Mouse (Mus musculus): ENCODE results near the gene Slc9a4. TPM values are rescaled to one million over a fixed set of nuclear protein-coding genes. Genes with fewer than 3 reads are reported as not detected.
"Not testable (repeated sequence)": the region's sequence is repeated elsewhere in the genome, so short reads cannot be mapped to it uniquely, and the experiment has no call there.

The Slc9a4 gene
- polyA plus RNA-seq, 1 experiment from 2014 or later: 12.0 TPM

GRCm38 (mm10) chr1:40590931-40591330 lies 11.1 kb downstream of the Slc9a4 start:
- Histone ChIP-seq H3K4me2 (ENCODE audit: low read depth, low read length) (no peak overlapping the region), H3K27me3 (ENCODE audit: control insufficient read depth, insufficient read depth, low read length) (no peaks in the 10 kb centered on the region), H3K4me3 (replicated peaks; ENCODE audit: low read length) (no peak overlapping the region), H3K9me3 (replicated peaks; ENCODE audit: control insufficient read depth, low read length) (no peaks in the 10 kb centered on the region), H3K27ac (ENCODE audit: low read length) (no peak overlapping the region), H3K36me3 (ENCODE audit: control insufficient read depth, insufficient read depth, low read length) (no peaks in the 10 kb centered on the region), H3K9ac (ENCODE audit: low read length) (no peak overlapping the region), H3K4me1 (ENCODE audit: control insufficient read depth, insufficient read depth, low read length) (no peaks in the 10 kb centered on the region)
- 86% methylated on average over 4 of the region's 4 CpGs for WGBS
- ATAC-seq (ENCODE audit: insufficient read depth, low FRiP score): no peak

GRCm38 (mm10) chr1:40597822-40598221 lies 17.9 kb downstream of the Slc9a4 start:
- 58% methylated on average over 5 of the region's 5 CpGs for WGBS
- Histone ChIP-seq H3K4me3 (replicated peaks; ENCODE audit: low read length) (no peak overlapping the region), H3K4me1 (ENCODE audit: control insufficient read depth, insufficient read depth, low read length) (no peaks in the 10 kb centered on the region), H3K36me3 (ENCODE audit: control insufficient read depth, insufficient read depth, low read length) (no peaks in the 10 kb centered on the region), H3K9ac (ENCODE audit: low read length) (no peak overlapping the region), H3K27ac (ENCODE audit: low read length) (no peak overlapping the region), H3K27me3 (ENCODE audit: control insufficient read depth, insufficient read depth, low read length) (no peaks in the 10 kb centered on the region), H3K4me2 (ENCODE audit: low read depth, low read length) (no peak overlapping the region), H3K9me3 (replicated peaks; ENCODE audit: control insufficient read depth, low read length) (no peaks in the 10 kb centered on the region)
- no peak for ATAC-seq (ENCODE audit: insufficient read depth, low FRiP score)

DNA sequence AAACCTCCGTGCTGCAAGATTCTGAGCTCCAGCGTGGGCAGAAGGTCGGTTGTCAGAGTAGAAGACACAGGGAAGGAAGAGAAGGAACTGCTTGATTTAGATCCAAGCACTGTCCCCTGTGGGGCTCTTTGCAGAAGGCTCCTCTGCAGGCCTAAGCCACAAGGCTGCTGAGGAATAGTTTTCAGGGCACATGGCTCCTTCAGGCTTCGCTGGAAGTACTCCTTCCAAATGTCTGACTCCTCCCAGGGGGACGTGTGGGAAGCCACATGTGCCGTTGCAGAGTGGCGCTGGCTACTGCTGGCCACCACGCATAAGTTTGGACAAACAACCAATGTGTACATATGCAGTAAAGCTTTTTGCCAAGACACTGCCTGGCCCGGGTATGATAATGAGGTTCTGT lies 19.8 kb downstream of the Slc9a4 start:
- not testable (repeated sequence) for H3K4me2 ChIP-seq (ENCODE audit: low read depth, low read length); H3K27me3 ChIP-seq (ENCODE audit: control insufficient read depth, insufficient read depth, low read length); H3K4me1 ChIP-seq (ENCODE audit: control insufficient read depth, insufficient read depth, low read length); H3K27ac ChIP-seq (ENCODE audit: low read length); ATAC-seq (ENCODE audit: insufficient read depth, low FRiP score); H3K4me3 ChIP-seq (replicated peaks; ENCODE audit: low read length); H3K9ac ChIP-seq (ENCODE audit: low read length); H3K36me3 ChIP-seq (ENCODE audit: control insufficient read depth, insufficient read depth, low read length); H3K9me3 ChIP-seq (replicated peaks; ENCODE audit: control insufficient read depth, low read length)
- WGBS: 88% methylated on average over 9 of the region's 9 CpGs

DNA sequence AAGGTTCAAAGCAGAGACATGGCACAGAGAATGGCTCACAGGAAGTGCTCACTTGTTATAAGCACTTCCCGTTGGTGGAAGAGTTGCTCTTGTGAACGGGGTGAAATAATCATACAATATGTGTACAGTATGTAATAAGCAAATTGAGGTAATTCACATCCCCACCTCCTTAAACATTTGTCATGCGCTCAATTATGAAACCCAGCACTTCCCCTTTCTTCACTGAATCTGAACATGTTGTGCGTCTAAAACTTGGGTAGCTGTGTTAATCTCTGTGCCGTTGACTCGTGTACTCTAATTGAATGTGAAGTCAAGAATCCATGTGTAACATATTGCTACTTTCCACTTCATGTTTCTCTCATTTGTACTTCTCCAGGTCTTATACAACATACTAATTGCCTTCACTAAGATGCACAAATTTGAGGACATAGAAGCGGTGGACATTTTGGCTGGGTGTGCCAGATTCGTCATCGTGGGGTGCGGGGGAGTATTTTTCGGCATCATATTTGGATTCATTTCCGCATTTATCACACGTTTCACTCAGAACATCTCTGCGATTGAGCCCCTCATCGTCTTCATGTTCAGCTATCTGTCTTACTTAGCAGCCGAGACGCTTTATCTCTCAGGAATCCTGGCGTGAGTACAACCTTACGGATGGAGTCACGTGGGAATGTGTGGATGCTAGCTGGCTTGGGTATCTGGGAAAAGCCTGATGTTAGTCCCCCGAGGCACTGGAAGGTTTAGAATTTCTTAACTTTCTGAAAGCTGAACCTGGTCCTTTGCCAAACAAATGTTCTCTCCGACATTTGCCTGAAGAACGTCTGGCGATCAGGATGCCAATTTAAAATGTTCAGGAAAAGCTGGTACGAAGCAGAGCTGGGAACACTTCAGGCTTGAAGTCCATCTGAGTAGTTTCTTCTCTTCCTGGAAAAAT lies 20.8 kb downstream of the Slc9a4 start:
- Histone ChIP-seq H3K27ac (ENCODE audit: low read length) (no peak overlapping the region), H3K4me1 (ENCODE audit: control insufficient read depth, insufficient read depth, low read length) (no peaks in the 10 kb centered on the region), H3K27me3 (ENCODE audit: control insufficient read depth, insufficient read depth, low read length) (no peaks in the 10 kb centered on the region), H3K4me3 (replicated peaks; ENCODE audit: low read length) (no peak overlapping the region), H3K9ac (ENCODE audit: low read length) (no peak overlapping the region), H3K36me3 (ENCODE audit: control insufficient read depth, insufficient read depth, low read length) (no peaks in the 10 kb centered on the region), H3K9me3 (replicated peaks; ENCODE audit: control insufficient read depth, low read length) (no peaks in the 10 kb centered on the region), H3K4me2 (ENCODE audit: low read depth, low read length) (no peak overlapping the region)
- no peak for ATAC-seq (ENCODE audit: insufficient read depth, low FRiP score)
- WGBS: 75% methylated on average over 25 of the region's 25 CpGs

GRCm38 (mm10) chr1:40601461-40601860 lies 21.6 kb downstream of the Slc9a4 start:
- Histone ChIP-seq H3K9me3 (replicated peaks; ENCODE audit: control insufficient read depth, low read length) (no peaks in the 10 kb centered on the region), H3K36me3 (ENCODE audit: control insufficient read depth, insufficient read depth, low read length) (no peaks in the 10 kb centered on the region), H3K27ac (ENCODE audit: low read length) (no peak overlapping the region), H3K4me3 (replicated peaks; ENCODE audit: low read length) (no peak overlapping the region), H3K4me2 (ENCODE audit: low read depth, low read length) (no peak overlapping the region), H3K27me3 (ENCODE audit: control insufficient read depth, insufficient read depth, low read length) (no peaks in the 10 kb centered on the region), H3K9ac (ENCODE audit: low read length) (no peak overlapping the region), H3K4me1 (ENCODE audit: control insufficient read depth, insufficient read depth, low read length) (no peaks in the 10 kb centered on the region)
- no peak for ATAC-seq (ENCODE audit: insufficient read depth, low FRiP score)
- 75% methylated on average over 3 of the region's 3 CpGs for WGBS

DNA sequence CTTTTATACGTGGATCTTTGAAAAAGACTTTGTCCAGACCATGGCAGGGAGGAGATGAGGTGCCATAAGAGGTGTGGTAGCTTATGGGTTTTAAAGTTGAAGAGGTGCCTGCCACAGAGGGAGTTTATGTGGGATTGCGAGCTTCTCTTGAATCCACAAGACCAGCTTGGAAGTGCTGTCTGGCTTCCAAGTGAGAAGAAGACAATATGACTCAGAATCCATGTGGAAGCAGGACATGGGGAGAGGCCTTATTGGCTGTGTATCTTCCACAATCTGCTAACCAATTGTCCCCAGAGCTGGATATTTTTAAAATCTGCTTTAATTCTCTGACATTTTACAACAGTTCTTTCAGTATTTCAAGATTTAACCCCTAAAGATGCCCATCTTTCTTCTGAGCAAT lies 33.3 kb downstream of the Slc9a4 start:
- no peak overlapping the region for H3K27ac ChIP-seq (ENCODE audit: low read length)
- no peak overlapping the region for H3K4me3 ChIP-seq (replicated peaks; ENCODE audit: low read length)
- no peak overlapping the region for H3K4me2 ChIP-seq (ENCODE audit: low read depth, low read length)
- 81% methylated on average over 2 of the region's 2 CpGs for WGBS
- ATAC-seq (ENCODE audit: insufficient read depth, low FRiP score): no peak
- no peak overlapping the region for H3K9ac ChIP-seq (ENCODE audit: low read length)
- H3K9me3 ChIP-seq (replicated peaks; ENCODE audit: control insufficient read depth, low read length): no peaks in the 10 kb centered on the region
- H3K27me3 ChIP-seq (ENCODE audit: control insufficient read depth, insufficient read depth, low read length): no peaks in the 10 kb centered on the region
- H3K36me3 ChIP-seq (ENCODE audit: control insufficient read depth, insufficient read depth, low read length): no peaks in the 10 kb centered on the region
- no peaks in the 10 kb centered on the region for H3K4me1 ChIP-seq (ENCODE audit: control insufficient read depth, insufficient read depth, low read length)

- no peaks in the 10 kb centered on the region for H3K4me1 ChIP-seq (ENCODE audit: control insufficient read depth, insufficient read depth, low read length)
- H3K9ac ChIP-seq (ENCODE audit: low read length): no peak overlapping the region
- H3K27me3 ChIP-seq (ENCODE audit: control insufficient read depth, insufficient read depth, low read length): no peaks in the 10 kb centered on the region
- ATAC-seq (ENCODE audit: insufficient read depth, low FRiP score): no peak
- WGBS: 76% methylated on average over 5 of the region's 5 CpGs
- peak overlapping the region; percentile 31; the same call in 1 of the 2 replicates for H3K27ac ChIP-seq (ENCODE audit: low read length)
- no peaks in the 10 kb centered on the region for H3K9me3 ChIP-seq (replicated peaks; ENCODE audit: control insufficient read depth, low read length)
- no peak overlapping the region for H3K4me3 ChIP-seq (replicated peaks; ENCODE audit: low read length)
- H3K4me2 ChIP-seq (ENCODE audit: low read depth, low read length): no peak overlapping the region
- no peaks in the 10 kb centered on the region for H3K36me3 ChIP-seq (ENCODE audit: control insufficient read depth, insufficient read depth, low read length)
These were observed 39.2 kb downstream of the Slc9a4 start for GRCm38 (mm10) chr1:40619093-40619492.

GRCm38 (mm10) chr1:40619871-40620270 lies 40.0 kb downstream of the Slc9a4 start:
- peak overlapping the region; percentile 31; the same call in 1 of the 2 replicates for H3K27ac ChIP-seq (ENCODE audit: low read length)
- peak; percentile 76 for ATAC-seq (ENCODE audit: insufficient read depth, low FRiP score)

GRCm38 (mm10) chr1:40624954-40625353 lies 45.1 kb downstream of the Slc9a4 start:
- no peak overlapping the region for H3K4me3 ChIP-seq (replicated peaks; ENCODE audit: low read length)
- no peaks in the 10 kb centered on the region for H3K36me3 ChIP-seq (ENCODE audit: control insufficient read depth, insufficient read depth, low read length)
- no peak overlapping the region for H3K4me2 ChIP-seq (ENCODE audit: low read depth, low read length)
- no peak overlapping the region for H3K9ac ChIP-seq (ENCODE audit: low read length)
- no peaks in the 10 kb centered on the region for H3K27me3 ChIP-seq (ENCODE audit: control insufficient read depth, insufficient read depth, low read length)
- H3K27ac ChIP-seq (ENCODE audit: low read length): no peak overlapping the region
- no peaks in the 10 kb centered on the region for H3K9me3 ChIP-seq (replicated peaks; ENCODE audit: control insufficient read depth, low read length)
- no peaks in the 10 kb centered on the region for H3K4me1 ChIP-seq (ENCODE audit: control insufficient read depth, insufficient read depth, low read length)
- ATAC-seq (ENCODE audit: insufficient read depth, low FRiP score): no peak
- 51% methylated on average over 3 of the region's 3 CpGs for WGBS

More at GRCm38 (mm10) chr1:40619871-40620270, 40.0 kb downstream of the Slc9a4 start:
- H3K9ac ChIP-seq (ENCODE audit: low read length): no peak overlapping the region
- no peaks in the 10 kb centered on the region for H3K27me3 ChIP-seq (ENCODE audit: control insufficient read depth, insufficient read depth, low read length)
- H3K4me3 ChIP-seq (replicated peaks; ENCODE audit: low read length): no peak overlapping the region
- H3K4me2 ChIP-seq (ENCODE audit: low read depth, low read length): no peak overlapping the region
- no peaks in the 10 kb centered on the region for H3K36me3 ChIP-seq (ENCODE audit: control insufficient read depth, insufficient read depth, low read length)
- WGBS: 60% methylated on average over 5 of the region's 5 CpGs
- H3K9me3 ChIP-seq (replicated peaks; ENCODE audit: control insufficient read depth, low read length): no peaks in the 10 kb centered on the region
- H3K4me1 ChIP-seq (ENCODE audit: control insufficient read depth, insufficient read depth, low read length): no peaks in the 10 kb centered on the region
